Mouse (Mus musculus): ENCODE measurements around the gene St3gal5.

Gene St3gal5

DNA sequence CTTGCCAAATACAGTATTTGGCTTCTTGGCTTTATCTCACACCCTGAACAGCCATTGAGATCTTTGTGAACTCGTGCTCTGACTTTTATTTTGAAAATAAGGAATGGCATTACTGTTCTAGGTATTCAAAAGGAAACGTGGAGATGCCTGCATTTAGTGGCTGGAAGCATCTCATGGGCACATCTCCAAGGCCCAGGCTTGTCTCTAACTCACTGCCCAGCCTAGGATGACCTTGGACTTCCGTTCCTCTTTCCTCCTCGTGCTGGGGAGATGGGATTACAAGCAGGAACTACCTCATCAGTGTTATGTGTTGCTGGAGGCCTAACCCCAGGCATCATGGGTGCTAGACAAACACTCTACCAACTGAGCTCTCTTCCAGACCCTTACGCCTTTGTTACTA, 105.9 kb downstream of the St3gal5 start:
- no peak for DNase-seq (ENCODE audit: low read depth, low spot score)
